Mouse (Mus musculus) megakaryocyte, embryonic 14.5 days (primary cell): ENCODE results near the gene Gm11020.

Experiments
- FLI1 ChIP-seq: IDR thresholded peaks from 2 replicates; pipeline ENCODE4 v1.6.1; 2012; ENCODE audit warnings: low read length, inconsistent platforms, mixed read lengths
- GATA1 ChIP-seq: IDR thresholded peaks from 3 replicates; pipeline ENCODE4 v1.6.1; 2012; ENCODE audit warnings: mixed read lengths, low read length, inconsistent platforms, borderline replicate concordance

DNA sequence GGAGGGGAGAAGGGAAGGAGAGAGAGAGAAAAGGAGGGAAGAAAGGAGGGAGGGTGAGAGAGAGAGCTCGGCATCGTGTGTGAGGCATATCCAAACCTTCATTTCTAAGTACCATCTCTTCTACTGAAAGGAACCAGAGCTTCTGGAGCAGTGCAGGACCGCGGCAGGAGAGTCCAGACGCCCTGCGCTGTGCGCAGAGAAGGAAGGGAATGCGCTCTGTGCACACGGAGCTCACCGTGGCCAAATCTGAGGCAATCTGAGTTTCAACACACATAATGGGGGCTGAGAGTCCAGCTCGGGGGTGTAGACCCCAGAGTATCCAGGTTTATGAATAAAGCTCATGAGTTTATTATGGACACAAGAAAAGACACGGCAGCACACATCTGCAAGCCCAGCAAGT, 48.2 kb downstream of the Gm11020 start:
- TF ChIP-seq GATA1 (no peak), FLI1 (no peak)
